ENCODE assay signal across 10 mouse cellular contexts in the genomic region with DNA sequence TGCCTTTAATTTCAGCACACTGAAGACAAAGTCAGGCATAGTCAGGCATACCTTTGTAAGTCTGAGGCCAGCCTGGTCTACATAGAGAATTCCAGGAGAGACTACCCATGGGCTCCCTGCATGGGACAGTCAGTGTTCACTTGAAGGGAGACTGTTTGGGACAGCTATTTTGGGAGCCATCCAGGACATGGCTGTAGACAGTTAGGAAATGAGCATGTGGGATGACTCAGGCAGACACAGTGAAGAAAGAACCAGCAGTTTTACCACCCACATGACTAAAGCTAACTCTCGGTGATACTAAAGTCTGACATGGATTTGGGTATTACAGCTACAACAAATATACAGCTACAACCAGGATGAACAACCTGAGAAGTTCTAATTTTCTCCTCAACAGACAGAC.
DNase-seq lines count a peak whose midpoint lies in the region; ATAC-seq and TF ChIP-seq lines count a peak whose summit lies in the region.
"Had no signal": no experiment of that assay in that cellular context is flagged by ENCODE, and none has a peak within 500 bp of the region (broad histone marks: within the 10 kb centered on the region; RNA-seq: fewer than 3 reads in every experiment).

No protein-coding gene starts in this region.

- no peaks in the 10 kb centered on the region for H3K9me3 ChIP-seq in heart, embryonic 12.5 days (replicated peaks)
- no peaks in the 10 kb centered on the region for H3K9me3 ChIP-seq in midbrain, postnatal 0 days (ENCODE audit: low read length)
- H3K9me3 ChIP-seq: limb, embryonic 12.5 days had no signal

- no peak overlapping the region for H3K4me2 ChIP-seq in heart, embryonic 12.5 days
- no peak overlapping the region for H3K4me2 ChIP-seq in midbrain, postnatal 0 days (ENCODE audit: low read depth, low read length, poor library complexity, severe bottlenecking)
- H3K4me2 ChIP-seq: limb, embryonic 12.5 days had no signal

- WGBS in heart, embryonic 12.5 days: 66% methylated on average over 1 of the region's 1 CpGs
- 91% methylated on average over 1 of the region's 1 CpGs for WGBS in midbrain, postnatal 0 days

- H3K36me3 ChIP-seq in heart, embryonic 12.5 days: no peaks in the 10 kb centered on the region
- H3K36me3 ChIP-seq in midbrain, postnatal 0 days (ENCODE audit: insufficient read depth, low read length): no peaks in the 10 kb centered on the region
- H3K36me3 ChIP-seq: limb, embryonic 12.5 days had no signal

- H3K9ac ChIP-seq in heart, embryonic 12.5 days: no peak overlapping the region
- no peak overlapping the region for H3K9ac ChIP-seq in midbrain, postnatal 0 days (replicated peaks; ENCODE audit: low read length, poor library complexity, severe bottlenecking)
- H3K9ac ChIP-seq: limb, embryonic 12.5 days had no signal

- peak; percentile 21 to 37 for DNase-seq in heart, adult 9 months (ENCODE audit: low spot score in 2 of 2)
- peak; percentile 24 to 31 for DNase-seq in layer of hippocampus, postnatal 36 days
- DNase-seq in right cerebral cortex, postnatal 10 days (ENCODE audit: low spot score in 2 of 2): peak; percentile 26 to 49
- DNase-seq in spleen, adult 12 weeks (ENCODE audit: low spot score): no peak
- DNase-seq in kidney, adult 9 months: no peak
- DNase-seq in midbrain, postnatal 0 days (ENCODE audit: low spot score): no peak

- TF ChIP-seq POLR2A in cortical plate, adult 2 months (IDR thresholded peaks at IDR 0.05; ENCODE audit: extremely low read depth, insufficient read depth, low read length): no peak

- H3K4me3 ChIP-seq in heart, embryonic 12.5 days: no peak overlapping the region
- H3K4me3 ChIP-seq in cortical plate, adult 2 months (ENCODE audit: insufficient read depth, low read length): no peak overlapping the region
- H3K4me3 ChIP-seq in midbrain, postnatal 0 days (ENCODE audit: low read depth, low read length): no peak overlapping the region
- H3K4me3 ChIP-seq: heart, adult 2 months; limb, embryonic 12.5 days had no signal

- peaks cover 17% of the 10 kb centered on the region for H3K4me1 ChIP-seq in heart, embryonic 12.5 days (replicated peaks)
- peaks cover 3% of the 10 kb centered on the region; the same call in 1 of the 2 replicates for H3K4me1 ChIP-seq in cortical plate, adult 2 months (ENCODE audit: control insufficient read depth, insufficient read depth, low read length)
- H3K4me1 ChIP-seq in midbrain, postnatal 0 days (ENCODE audit: insufficient read depth, low read length): no peaks in the 10 kb centered on the region
- H3K4me1 ChIP-seq: limb, embryonic 12.5 days had no signal

- ATAC-seq in heart, embryonic 12.5 days (ENCODE audit: insufficient number of reproducible peaks, low FRiP score): no peak
- ATAC-seq in midbrain, postnatal 0 days (ENCODE audit: low FRiP score): no peak

- no peaks in the 10 kb centered on the region for H3K27me3 ChIP-seq in heart, embryonic 12.5 days (replicated peaks)
- H3K27me3 ChIP-seq in midbrain, postnatal 0 days (ENCODE audit: insufficient read depth, low read length): no peaks in the 10 kb centered on the region
- H3K27me3 ChIP-seq: limb, embryonic 12.5 days had no signal

- no peak for TF ChIP-seq CTCF in cortical plate, adult 2 months (IDR thresholded peaks at IDR 0.05; ENCODE audit: extremely low read depth, insufficient read depth, low read length)
- TF ChIP-seq CTCF in midbrain, postnatal 0 days (IDR thresholded peaks at IDR 0.05): no peak

- no peak overlapping the region for H3K27ac ChIP-seq in heart, embryonic 12.5 days (ENCODE audit: poor library complexity, severe bottlenecking)
- peak overlapping the region; percentile 18; the same call in 1 of the 2 replicates for H3K27ac ChIP-seq in cortical plate, adult 2 months (ENCODE audit: insufficient read depth, low read length)
- no peak overlapping the region for H3K27ac ChIP-seq in midbrain, postnatal 0 days (ENCODE audit: low read depth, low read length)
- H3K27ac ChIP-seq: heart, adult 2 months; limb, embryonic 12.5 days had no signal

Comparison
In these comparisons a context has a peak if more than half of its experiments do, and no peak if none do; other contexts are left out.
1. DNase-seq: peak in heart, adult 9 months (2 of 2), layer of hippocampus, postnatal 36 days (2 of 2) and right cerebral cortex, postnatal 10 days (2 of 2); none in spleen, adult 12 weeks (single experiment), kidney, adult 9 months (single experiment) and midbrain, postnatal 0 days (single experiment).